Mouse (Mus musculus): Measurements from ENCODE around the gene 1700001P01Rik. TPM values are rescaled to one million over a fixed set of nuclear protein-coding genes. Genes with fewer than 3 reads are reported as not detected.

Gene 1700001P01Rik
- polyA plus RNA-seq, 2 experiments = 0.08 TPM; not detected in 1

GRCm38 (mm10) chr11:97744063-97744717, 31.5 kb downstream of the 1700001P01Rik start, which contains the start of gene Pip4k2b:
TSS of gene Pip4k2b (minus strand) at chr11:97744704.
- Histone ChIP-seq H3K27ac (peak within 1 kb of the TSS; percentile 38; the same call in 1 of the 2 replicates), H3K9me3 (ENCODE audit: control insufficient read depth, low read length) (no peaks in the 10 kb centered on the region), H3K4me2 (ENCODE audit: low read depth) (peak within 1 kb of the TSS; percentile 91), H3K4me3 (ENCODE audit: insufficient read depth in 1 of 2, low read depth in 2 of 2, low read length in 2 of 2) (peak within 1 kb of the TSS; percentile 71 to 87), H3K9ac (replicated peaks) (peak within 1 kb of the TSS; percentile 80), H3K36me3 (replicated peaks; ENCODE audit: control insufficient read depth, insufficient read depth, low read depth) (peaks cover 8% of the 10 kb centered on the region), H3K27me3 (ENCODE audit: control insufficient read depth, insufficient read depth, low read length) (no peaks in the 10 kb centered on the region), H3K4me1 (replicated peaks; ENCODE audit: control insufficient read depth in 2 of 2, insufficient read depth in 2 of 2, low read length in 1 of 2) (peaks cover 6 to 20% of the 10 kb centered on the region in 2 experiments; a peak in 3 of 4 replicates)
- no peak for TF ChIP-seq CTCF (IDR thresholded peaks at IDR 0.05; ENCODE audit: low read depth)
- no peak for TF ChIP-seq EP300 (IDR thresholded peaks at IDR 0.05; ENCODE audit: low read depth)
- DNase-seq (ENCODE audit: low read depth in 3 of 3, low spot score in 3 of 3) (peak in 1 of 3 experiments; percentile 20), ATAC-seq (ENCODE audit: insufficient read depth) (peak; percentile 44)
- under 1% methylated on average over 62 of the region's 63 CpGs for WGBS (ENCODE audit: insufficient replicate concordance)

GRCm38 (mm10) chr11:97743423-97743822, 32.3 kb downstream of the 1700001P01Rik start:
- H3K4me3 ChIP-seq (ENCODE audit: insufficient read depth in 1 of 2, low read depth in 2 of 2, low read length in 2 of 2) = peak overlapping the region; percentile 71 to 77
- no peak for ATAC-seq (ENCODE audit: insufficient read depth)
- 5% methylated on average over 9 of the region's 9 CpGs for WGBS (ENCODE audit: insufficient replicate concordance)
- H3K9ac ChIP-seq (replicated peaks) = peak overlapping the region; percentile 80
- peak overlapping the region; percentile 91 for H3K4me2 ChIP-seq (ENCODE audit: low read depth)
- TF ChIP-seq EP300 (IDR thresholded peaks at IDR 0.05; ENCODE audit: low read depth) (no peak), CTCF (IDR thresholded peaks at IDR 0.05; ENCODE audit: low read depth) (no peak)
- H3K9me3 ChIP-seq (ENCODE audit: control insufficient read depth, low read length) = no peaks in the 10 kb centered on the region
- peaks cover 6 to 20% of the 10 kb centered on the region in 2 experiments; a peak in 3 of 4 replicates for H3K4me1 ChIP-seq (replicated peaks; ENCODE audit: control insufficient read depth in 2 of 2, insufficient read depth in 2 of 2, low read length in 1 of 2)
- peaks cover 7% of the 10 kb centered on the region for H3K36me3 ChIP-seq (replicated peaks; ENCODE audit: control insufficient read depth, insufficient read depth, low read depth)
- no peak overlapping the region for H3K27ac ChIP-seq
- DNase-seq (ENCODE audit: low read depth in 3 of 3, low spot score in 3 of 3) = no peak
- H3K27me3 ChIP-seq (ENCODE audit: control insufficient read depth, insufficient read depth, low read length) = no peaks in the 10 kb centered on the region

GRCm38 (mm10) chr11:97742591-97742990, 33.1 kb downstream of the 1700001P01Rik start:
- TF ChIP-seq EP300 (IDR thresholded peaks at IDR 0.05; ENCODE audit: low read depth) (no peak), CTCF (IDR thresholded peaks at IDR 0.05; ENCODE audit: low read depth) (no peak)
- no peaks in the 10 kb centered on the region for H3K27me3 ChIP-seq (ENCODE audit: control insufficient read depth, insufficient read depth, low read length)
- 67% methylated on average over 9 of the region's 9 CpGs for WGBS (ENCODE audit: insufficient replicate concordance)
- no peak overlapping the region for H3K27ac ChIP-seq
- H3K9me3 ChIP-seq (ENCODE audit: control insufficient read depth, low read length) = no peaks in the 10 kb centered on the region
- H3K36me3 ChIP-seq (replicated peaks; ENCODE audit: control insufficient read depth, insufficient read depth, low read depth) = peaks cover 7% of the 10 kb centered on the region
- H3K4me1 ChIP-seq (replicated peaks; ENCODE audit: control insufficient read depth in 2 of 2, insufficient read depth in 2 of 2, low read length in 1 of 2) = peaks cover 6 to 20% of the 10 kb centered on the region in 2 experiments; a peak in 3 of 4 replicates
- no peak overlapping the region for H3K9ac ChIP-seq (replicated peaks)
- DNase-seq (ENCODE audit: low read depth in 3 of 3, low spot score in 3 of 3) (no peak), ATAC-seq (ENCODE audit: insufficient read depth) (no peak)
- no peak overlapping the region; a peak in 1 of 4 replicates for H3K4me3 ChIP-seq (ENCODE audit: insufficient read depth in 1 of 2, low read depth in 2 of 2, low read length in 2 of 2)
- peak overlapping the region; percentile 91; the same call in 1 of the 2 replicates for H3K4me2 ChIP-seq (ENCODE audit: low read depth)

DNA sequence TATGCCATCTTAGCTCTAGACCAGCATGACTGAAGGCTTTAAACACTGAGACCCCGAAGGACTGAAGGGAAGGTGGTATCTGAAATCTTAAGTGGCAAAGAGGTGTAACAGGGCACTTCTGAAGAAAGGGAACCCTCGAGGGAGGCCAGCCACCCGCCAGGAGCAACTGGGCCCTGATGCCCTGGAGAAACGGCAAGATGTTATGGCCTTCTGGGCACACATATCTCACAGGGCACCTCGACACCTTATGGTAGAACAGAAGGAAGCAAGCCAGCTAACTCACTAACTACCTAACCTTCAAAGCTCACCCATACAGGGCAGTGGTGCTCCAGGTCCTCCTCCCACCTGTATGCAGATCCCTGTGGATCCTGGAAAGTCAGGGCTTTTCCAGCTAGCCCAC, 33.6 kb downstream of the 1700001P01Rik start:
- peaks cover 4% of the 10 kb centered on the region for H3K36me3 ChIP-seq (replicated peaks; ENCODE audit: control insufficient read depth, insufficient read depth, low read depth)
- 66% methylated on average over 5 of the region's 5 CpGs for WGBS (ENCODE audit: insufficient replicate concordance)
- H3K4me1 ChIP-seq (replicated peaks; ENCODE audit: control insufficient read depth in 2 of 2, insufficient read depth in 2 of 2, low read length in 1 of 2) = peaks cover 6 to 20% of the 10 kb centered on the region in 2 experiments; a peak in 3 of 4 replicates
- ATAC-seq (ENCODE audit: insufficient read depth) (no peak), DNase-seq (ENCODE audit: low read depth in 3 of 3, low spot score in 3 of 3) (no peak)
- H3K4me3 ChIP-seq (ENCODE audit: insufficient read depth in 1 of 2, low read depth in 2 of 2, low read length in 2 of 2) = no peak overlapping the region
- H3K27ac ChIP-seq = no peak overlapping the region
- H3K9me3 ChIP-seq (ENCODE audit: control insufficient read depth, low read length) = no peaks in the 10 kb centered on the region
- H3K9ac ChIP-seq (replicated peaks) = no peak overlapping the region
- H3K27me3 ChIP-seq (ENCODE audit: control insufficient read depth, insufficient read depth, low read length) = no peaks in the 10 kb centered on the region
- no peak overlapping the region for H3K4me2 ChIP-seq (ENCODE audit: low read depth)
- TF ChIP-seq EP300 (IDR thresholded peaks at IDR 0.05; ENCODE audit: low read depth) (no peak), CTCF (IDR thresholded peaks at IDR 0.05; ENCODE audit: low read depth) (no peak)

DNA sequence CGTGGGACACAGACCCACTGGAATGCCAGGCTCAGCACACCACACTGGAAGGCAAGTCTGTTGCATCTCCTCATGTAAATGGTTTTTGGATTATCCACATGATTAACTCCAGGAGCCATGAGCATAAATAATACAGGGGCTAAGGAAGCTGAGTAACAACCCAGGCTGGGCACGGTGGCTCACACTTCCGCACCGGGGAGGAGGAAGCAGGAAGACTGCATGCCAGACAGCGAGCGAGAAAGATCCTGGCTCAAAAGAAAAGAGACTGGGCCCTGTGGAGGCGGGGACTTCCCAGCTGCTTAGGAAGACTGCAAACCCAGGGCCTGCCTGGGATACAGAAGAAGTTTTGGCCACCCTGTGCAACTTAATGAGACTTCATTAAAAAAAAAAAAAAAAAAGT, 35.5 kb downstream of the 1700001P01Rik start:
- WGBS (ENCODE audit: insufficient replicate concordance) = 41% methylated on average over 7 of the region's 7 CpGs
- Histone ChIP-seq H3K4me2 (ENCODE audit: low read depth) (no peak overlapping the region), H3K27ac (no peak overlapping the region), H3K4me1 (replicated peaks; ENCODE audit: control insufficient read depth in 2 of 2, insufficient read depth in 2 of 2, low read length in 1 of 2) (peaks cover 6 to 16% of the 10 kb centered on the region in 2 experiments; a peak in 3 of 4 replicates), H3K9me3 (ENCODE audit: control insufficient read depth, low read length) (no peaks in the 10 kb centered on the region), H3K4me3 (ENCODE audit: insufficient read depth in 1 of 2, low read depth in 2 of 2, low read length in 2 of 2) (no peak overlapping the region), H3K36me3 (replicated peaks; ENCODE audit: control insufficient read depth, insufficient read depth, low read depth) (no peaks in the 10 kb centered on the region), H3K27me3 (ENCODE audit: control insufficient read depth, insufficient read depth, low read length) (no peaks in the 10 kb centered on the region), H3K9ac (replicated peaks) (no peak overlapping the region)
- DNase-seq (ENCODE audit: low read depth in 3 of 3, low spot score in 3 of 3) (no peak), ATAC-seq (ENCODE audit: insufficient read depth) (no peak)
- no peak for TF ChIP-seq EP300 (IDR thresholded peaks at IDR 0.05; ENCODE audit: low read depth)
- TF ChIP-seq CTCF (IDR thresholded peaks at IDR 0.05; ENCODE audit: low read depth) = no peak

Measured in liver, embryonic 14.5 days (tissue).